Mouse (Mus musculus) hindbrain, embryonic 14.5 days (tissue): ENCODE results near the gene Gpr108. TPM values are rescaled to one million over a fixed set of nuclear protein-coding genes. Genes with fewer than 3 reads are reported as not detected.

ENCODE experiments used
- ATAC-seq: fragments of 200-750 bp; cut with Nextera tagmentation; 2 replicates; pipeline ENCODE4 v1.8.0; 2017; ENCODE audit warnings: moderate number of reproducible peaks, mild to moderate bottlenecking, moderate TSS enrichment, moderate library complexity; ENCODE audit not compliant: low FRiP score
- DNase-seq: peaks from one replicate; pipeline ENCODE4 v3.0.0-alpha.2; 2015; ENCODE audit warnings: low spot score
- H3K27ac ChIP-seq: fragments of 300-500 bp; sonication (generic); 2 replicates; pipeline ENCODE4 v1.5.1; 2014; ENCODE audit warnings: mild to moderate bottlenecking, moderate library complexity
- H3K27me3 ChIP-seq: fragments of 300-500 bp; sonication (generic); 2 replicates; pipeline ENCODE4 v1.6.1; 2014; ENCODE audit warnings: mild to moderate bottlenecking, low read length, mixed read lengths; ENCODE audit not compliant: control insufficient read depth, insufficient read depth
- H3K36me3 ChIP-seq: fragments of 300-500 bp; sonication (generic); replicated peaks from 2 replicates; pipeline ENCODE4 v1.6.1; 2014; ENCODE audit not compliant: control insufficient read depth, insufficient read depth
- H3K4me1 ChIP-seq: fragments of 300-500 bp; sonication (generic); replicated peaks from 2 replicates; pipeline ENCODE4 v1.6.1; 2014; ENCODE audit warnings: antibody characterized with exemption, low read length, mixed read lengths; ENCODE audit not compliant: control insufficient read depth, insufficient read depth
- H3K4me2 ChIP-seq: fragments of 300-500 bp; sonication (generic); replicated peaks from 2 replicates; pipeline ENCODE4 v1.6.1; 2014; ENCODE audit warnings: mild to moderate bottlenecking, moderate library complexity
- H3K4me3 ChIP-seq: fragments of 300-500 bp; sonication (generic); replicated peaks from 2 replicates; pipeline ENCODE4 v1.5.1; 2014; ENCODE audit warnings: mild to moderate bottlenecking, low read length
- H3K9ac ChIP-seq: fragments of 300-500 bp; sonication (generic); 2 replicates; pipeline ENCODE4 v1.6.1; 2014
- H3K9me3 ChIP-seq: fragments of 300-500 bp; sonication (generic); 2 replicates; pipeline ENCODE4 v1.6.1; 2016; ENCODE audit warnings: low read length; ENCODE audit not compliant: control insufficient read depth
- WGBS: fragments of 180-500 bp; shearing (Covaris S2); extraction: QIAGEN DNeasy Blood & Tissue Kit; methylation state at CpG from one replicate; pipeline ENCODE4 v1.1.7; 2014; 5-methylcytosine and 5-hydroxymethylcytosine counted together
- polyA plus RNA-seq: library from polyadenylated mRNA; unstranded; fragments of >200 nt; fragmentation: Nextera tagmentation; extraction: Ambion mirVana; gene quantifications from 2 replicates; pipeline ENCODE4 v1.2.1, GENCODE M21; 2014

The Gpr108 gene
- polyA plus RNA-seq: 22.1 and 24.3 TPM in 2 replicates

DNA sequence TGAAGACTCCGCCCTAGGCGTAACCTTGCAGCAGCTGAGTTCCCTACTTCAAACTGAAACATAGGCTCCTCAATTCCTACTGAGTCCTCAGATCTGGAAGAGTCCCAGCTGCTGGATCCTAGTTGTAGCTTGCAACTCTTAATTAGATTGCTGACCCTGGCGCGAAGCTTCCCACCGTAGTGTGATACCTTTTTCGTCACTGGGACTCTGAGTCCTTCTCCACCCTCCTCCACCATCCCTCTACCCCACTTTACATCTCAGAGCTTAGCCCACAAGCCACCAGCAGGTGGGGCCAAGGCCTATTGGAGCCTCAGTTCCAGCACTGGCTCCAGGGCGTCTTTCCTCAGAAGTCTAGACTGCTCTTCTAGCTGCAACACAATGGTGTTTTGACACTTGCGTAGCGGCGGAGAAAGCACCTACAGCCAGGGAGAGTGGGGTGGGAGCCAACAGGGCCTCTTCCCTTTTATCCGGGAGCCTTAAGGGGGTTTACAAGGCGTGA is at the start of gene Gpr108:
Gpr108 (minus strand) TSS at position 246 of the 499 bp plus-strand sequence.
- DNase-seq (peak; percentile 80), ATAC-seq (peak; percentile 56)
- Histone ChIP-seq H3K27me3 (no peaks in the 10 kb centered on the region), H3K4me3 (peak within 1 kb of the TSS; percentile 57), H3K36me3 (no peaks in the 10 kb centered on the region; the same call in 1 of the 2 replicates), H3K9ac (peak within 1 kb of the TSS; percentile 70), H3K4me2 (peak within 1 kb of the TSS; percentile 95), H3K9me3 (no peaks in the 10 kb centered on the region), H3K27ac (peak within 1 kb of the TSS; percentile 96), H3K4me1 (peaks cover 27% of the 10 kb centered on the region)
- under 1% methylated on average over 12 of the region's 12 CpGs for WGBS

DNA sequence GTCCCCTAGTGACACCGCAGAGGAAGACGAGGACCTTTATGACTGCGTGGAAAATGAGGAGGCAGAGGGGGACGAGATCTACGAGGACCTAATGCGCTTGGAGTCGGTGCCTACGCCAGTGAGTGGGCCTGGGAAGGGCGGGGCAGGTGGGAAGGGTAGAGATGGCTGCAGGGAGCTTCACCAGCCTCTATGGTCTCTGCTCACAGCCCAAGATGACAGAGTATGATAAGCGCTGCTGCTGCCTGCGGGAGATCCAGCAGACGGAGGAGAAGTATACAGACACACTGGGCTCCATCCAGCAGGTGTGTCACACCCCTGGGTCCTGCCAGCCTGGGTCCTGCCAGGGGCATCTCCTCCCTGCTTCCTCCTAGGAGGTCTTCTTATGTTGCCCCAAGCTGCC is 48.8 kb upstream of the Gpr108 start:
- no peaks in the 10 kb centered on the region for H3K4me1 ChIP-seq
- H3K27me3 ChIP-seq: no peaks in the 10 kb centered on the region
- no peaks in the 10 kb centered on the region for H3K9me3 ChIP-seq
- no peak overlapping the region for H3K9ac ChIP-seq
- DNase-seq (no peak), ATAC-seq (no peak)
- H3K4me3 ChIP-seq: no peak overlapping the region
- 95% methylated on average over 12 of the region's 12 CpGs for WGBS
- H3K27ac ChIP-seq: no peak overlapping the region
- no peak overlapping the region for H3K4me2 ChIP-seq
- no peaks in the 10 kb centered on the region for H3K36me3 ChIP-seq

DNA sequence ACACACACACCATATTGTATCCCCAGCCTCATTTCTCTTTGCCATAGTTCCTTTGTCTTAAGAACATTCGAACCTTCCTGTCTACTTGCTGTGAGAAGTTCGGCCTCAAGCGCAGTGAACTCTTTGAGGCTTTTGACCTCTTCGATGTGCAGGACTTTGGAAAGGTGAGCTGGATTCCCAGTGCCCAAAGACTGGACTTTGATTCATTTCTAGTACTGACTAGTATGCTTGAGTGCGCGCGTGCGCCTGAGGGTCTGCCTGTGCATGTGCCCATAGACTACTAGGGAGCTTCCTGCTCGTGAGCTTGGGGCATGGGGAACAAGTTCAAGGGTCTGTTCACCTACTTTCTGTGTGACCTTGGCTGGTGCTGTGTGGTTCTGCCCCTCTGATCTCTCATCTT is 47.7 kb upstream of the Gpr108 start:
- no peak for DNase-seq

DNA sequence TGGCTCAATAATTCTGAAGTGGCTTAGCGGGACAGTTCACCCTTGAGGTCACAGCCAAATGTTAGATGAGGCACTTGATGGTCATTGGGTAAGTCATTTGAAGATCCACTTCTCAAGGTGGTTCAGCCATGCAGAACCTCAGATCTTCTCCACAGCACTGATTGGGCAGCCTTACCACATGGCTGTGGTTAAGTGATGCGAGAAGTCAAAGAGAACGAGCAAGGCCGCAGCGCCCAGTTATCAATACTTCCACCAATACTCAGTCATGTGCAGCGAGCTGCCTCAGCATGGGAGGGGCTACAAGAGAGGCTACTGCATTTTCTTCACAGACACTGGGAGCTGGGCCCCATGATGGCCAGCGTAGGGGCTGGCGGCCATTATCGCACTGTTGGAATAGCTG is 44.7 kb upstream of the Gpr108 start:
- Histone ChIP-seq H3K27ac (no peak overlapping the region), H3K9me3 (no peaks in the 10 kb centered on the region), H3K27me3 (no peaks in the 10 kb centered on the region), H3K36me3 (no peaks in the 10 kb centered on the region), H3K4me3 (no peak overlapping the region), H3K9ac (no peak overlapping the region), H3K4me1 (no peaks in the 10 kb centered on the region), H3K4me2 (no peak overlapping the region)
- ATAC-seq: no peak
- 91% methylated on average over 9 of the region's 9 CpGs for WGBS
- no peak for DNase-seq

More for the DNA sequence above, 47.7 kb upstream of the Gpr108 start:
- H3K4me2 ChIP-seq: no peak overlapping the region
- no peaks in the 10 kb centered on the region for H3K4me1 ChIP-seq
- H3K36me3 ChIP-seq: no peaks in the 10 kb centered on the region
- no peak overlapping the region for H3K9ac ChIP-seq
- no peaks in the 10 kb centered on the region for H3K27me3 ChIP-seq
- ATAC-seq: no peak
- H3K9me3 ChIP-seq: no peaks in the 10 kb centered on the region
- no peak overlapping the region for H3K27ac ChIP-seq
- WGBS: 95% methylated on average over 9 of the region's 9 CpGs
- no peak overlapping the region for H3K4me3 ChIP-seq

DNA sequence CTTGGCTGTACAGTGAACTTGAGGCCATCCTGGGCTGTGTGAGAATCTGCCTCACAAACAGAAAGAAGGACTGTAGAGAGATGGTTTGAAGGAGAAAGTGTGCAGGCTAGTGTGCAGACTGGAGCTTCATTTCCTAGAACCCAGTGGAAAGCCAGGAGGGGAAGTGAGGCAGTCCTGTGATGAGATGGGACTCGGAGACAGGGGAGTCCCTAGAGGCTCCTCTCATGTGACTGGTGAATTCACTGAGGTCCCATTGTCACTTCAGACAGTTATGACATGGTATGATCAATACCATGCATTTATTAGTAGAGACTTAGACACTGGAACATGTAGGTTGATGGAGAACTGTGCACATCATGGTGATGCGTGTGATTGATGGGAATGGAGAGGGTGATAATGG is 44.1 kb upstream of the Gpr108 start:
- no peaks in the 10 kb centered on the region for H3K27me3 ChIP-seq
- ATAC-seq (no peak), DNase-seq (no peak)
- no peak overlapping the region for H3K4me3 ChIP-seq
- H3K4me2 ChIP-seq: no peak overlapping the region
- no peak overlapping the region for H3K9ac ChIP-seq
- H3K4me1 ChIP-seq: no peaks in the 10 kb centered on the region
- H3K9me3 ChIP-seq: no peaks in the 10 kb centered on the region
- H3K27ac ChIP-seq: no peak overlapping the region
- no peaks in the 10 kb centered on the region for H3K36me3 ChIP-seq
- 92% methylated on average over 2 of the region's 2 CpGs for WGBS

DNA sequence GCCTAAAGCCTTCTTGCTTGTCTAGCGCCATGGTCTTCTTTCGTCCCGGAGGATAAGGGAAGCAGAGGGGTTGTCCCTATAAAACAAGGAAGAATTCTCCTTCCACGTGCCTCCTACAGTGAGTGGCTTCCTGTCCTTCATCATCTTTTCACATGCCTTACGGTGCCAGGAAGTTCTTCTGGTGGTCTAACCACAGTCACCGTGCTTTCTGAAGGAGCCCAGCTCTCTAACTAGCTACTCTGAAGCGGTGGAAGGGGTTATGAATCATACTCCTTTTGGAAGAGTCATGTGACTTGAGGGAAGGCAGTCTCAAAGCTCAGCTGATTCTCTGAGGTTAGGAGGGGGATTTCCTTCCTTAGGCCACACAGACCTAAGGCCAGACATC is 42.4 kb upstream of the Gpr108 start:
- no peaks in the 10 kb centered on the region for H3K36me3 ChIP-seq
- H3K27ac ChIP-seq: no peak overlapping the region
- no peaks in the 10 kb centered on the region for H3K9me3 ChIP-seq
- WGBS: 86% methylated on average over 7 of the region's 7 CpGs
- no peak overlapping the region for H3K4me3 ChIP-seq
- ATAC-seq: no peak
- no peak for DNase-seq
- H3K27me3 ChIP-seq: no peaks in the 10 kb centered on the region
- H3K9ac ChIP-seq: no peak overlapping the region
- no peaks in the 10 kb centered on the region for H3K4me1 ChIP-seq
- no peak overlapping the region for H3K4me2 ChIP-seq

DNA sequence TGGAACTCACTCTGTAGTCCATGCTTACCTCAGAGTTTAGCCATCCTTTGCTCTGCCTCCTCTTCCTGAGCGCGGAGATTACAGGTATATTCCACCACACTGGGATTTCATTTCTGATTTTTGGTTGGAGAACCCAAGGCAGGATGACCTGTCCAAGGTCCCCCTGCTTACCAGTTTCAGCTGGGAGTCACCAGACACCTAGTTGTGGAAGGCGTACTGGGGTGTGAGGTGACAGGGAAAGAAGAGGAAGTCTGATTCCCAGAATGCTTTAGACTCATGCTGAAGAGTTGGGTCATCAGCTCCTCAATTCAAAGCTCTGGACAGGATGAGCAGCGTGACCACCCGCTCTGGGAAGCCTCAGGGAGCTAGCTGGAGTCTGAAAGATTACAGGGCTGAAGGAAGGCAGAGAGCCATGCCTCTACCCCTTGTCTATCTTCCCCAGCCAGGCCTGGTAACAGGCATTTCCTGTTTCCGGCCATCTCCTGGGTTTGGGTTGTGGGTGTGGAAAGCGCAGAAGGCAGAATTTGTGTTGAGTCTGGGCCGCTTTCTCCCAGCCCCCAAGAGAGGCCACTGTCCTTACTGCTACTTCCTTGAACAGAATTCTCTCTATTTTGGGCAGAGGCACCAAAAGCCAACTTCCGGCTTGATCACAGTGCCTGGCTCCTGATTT is 41.9 kb upstream of the Gpr108 start:
- Histone ChIP-seq H3K36me3 (no peaks in the 10 kb centered on the region), H3K27me3 (no peaks in the 10 kb centered on the region), H3K27ac (no peak overlapping the region), H3K9ac (no peak overlapping the region), H3K4me1 (no peaks in the 10 kb centered on the region), H3K4me3 (no peak overlapping the region), H3K4me2 (no peak overlapping the region), H3K9me3 (no peaks in the 10 kb centered on the region)
- ATAC-seq (no peak), DNase-seq (no peak)
- 92% methylated on average over 9 of the region's 9 CpGs for WGBS

DNA sequence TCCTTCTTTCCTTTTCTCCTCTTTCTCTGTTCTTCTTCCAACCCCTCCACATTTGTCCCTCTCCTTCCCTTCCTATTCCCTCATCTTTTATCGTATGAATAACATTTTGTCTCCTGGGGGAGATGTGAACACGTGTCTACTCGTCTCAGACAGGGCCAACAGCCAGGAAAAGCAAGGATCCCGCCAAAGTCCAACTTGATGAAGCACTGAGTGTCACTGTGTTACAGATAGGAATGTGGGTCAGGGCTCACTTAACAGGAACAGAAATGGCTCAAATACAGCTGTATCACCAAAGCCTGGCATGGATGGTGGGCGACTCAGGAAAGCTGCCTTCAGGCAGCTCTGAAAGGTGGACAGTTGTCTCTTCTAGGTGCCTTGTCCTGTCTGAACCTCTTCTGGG is 41.0 kb upstream of the Gpr108 start:
- 84% methylated on average over 5 of the region's 5 CpGs for WGBS
- H3K9me3 ChIP-seq: no peaks in the 10 kb centered on the region
- ATAC-seq: no peak
- H3K27ac ChIP-seq: no peak overlapping the region
- H3K27me3 ChIP-seq: no peaks in the 10 kb centered on the region
- H3K9ac ChIP-seq: no peak overlapping the region
- DNase-seq: no peak
- no peak overlapping the region for H3K4me3 ChIP-seq
- no peak overlapping the region for H3K4me2 ChIP-seq
- H3K4me1 ChIP-seq: no peaks in the 10 kb centered on the region
- no peaks in the 10 kb centered on the region for H3K36me3 ChIP-seq

DNA sequence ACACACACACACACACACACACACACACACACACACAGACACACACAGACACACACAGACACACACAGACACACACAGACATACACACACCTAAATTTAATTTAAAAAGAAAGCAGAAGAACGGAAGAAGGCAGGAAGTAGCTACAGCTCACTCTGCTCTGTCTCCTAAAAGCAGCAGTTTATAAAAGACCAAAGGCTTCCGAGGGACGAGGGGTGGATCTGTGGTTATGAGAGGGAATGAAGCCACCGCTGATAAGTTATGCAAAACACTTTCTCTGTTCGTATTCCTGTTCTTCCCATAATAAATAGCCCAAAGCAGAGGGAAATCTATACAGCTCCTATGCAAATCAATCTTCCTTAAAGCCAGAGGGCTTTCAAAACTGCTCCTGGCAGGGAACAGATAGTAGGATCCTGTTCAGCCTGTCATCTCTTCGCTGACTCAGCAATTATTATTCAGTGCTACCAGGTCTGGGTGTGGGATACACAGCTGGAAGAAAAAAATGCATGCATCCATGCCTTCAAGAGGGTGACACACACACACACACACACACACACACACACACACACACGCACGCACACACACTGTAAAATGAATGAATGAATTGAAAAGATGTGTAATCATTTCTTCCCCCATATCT is 38.6 kb upstream of the Gpr108 start:
- Histone ChIP-seq H3K4me1 (no peaks in the 10 kb centered on the region), H3K4me2 (no peak overlapping the region), H3K27me3 (no peaks in the 10 kb centered on the region), H3K4me3 (no peak overlapping the region), H3K27ac (no peak overlapping the region), H3K9ac (no peak overlapping the region), H3K36me3 (no peaks in the 10 kb centered on the region), H3K9me3 (no peaks in the 10 kb centered on the region)
- ATAC-seq (0 out of 2 replicates have a peak, but pooled peaks have one; percentile 54), DNase-seq (no peak)
- WGBS: 72% methylated on average over 8 of the region's 8 CpGs
